Mouse (Mus musculus): ENCODE measurements at regions not wholly inside any gene's neighbourhood (a gene's known extent, or its start where the extent isn't known, plus 50 kb on each side); places are given as distances from the start of the nearest gene placed in this dataset.

DNA sequence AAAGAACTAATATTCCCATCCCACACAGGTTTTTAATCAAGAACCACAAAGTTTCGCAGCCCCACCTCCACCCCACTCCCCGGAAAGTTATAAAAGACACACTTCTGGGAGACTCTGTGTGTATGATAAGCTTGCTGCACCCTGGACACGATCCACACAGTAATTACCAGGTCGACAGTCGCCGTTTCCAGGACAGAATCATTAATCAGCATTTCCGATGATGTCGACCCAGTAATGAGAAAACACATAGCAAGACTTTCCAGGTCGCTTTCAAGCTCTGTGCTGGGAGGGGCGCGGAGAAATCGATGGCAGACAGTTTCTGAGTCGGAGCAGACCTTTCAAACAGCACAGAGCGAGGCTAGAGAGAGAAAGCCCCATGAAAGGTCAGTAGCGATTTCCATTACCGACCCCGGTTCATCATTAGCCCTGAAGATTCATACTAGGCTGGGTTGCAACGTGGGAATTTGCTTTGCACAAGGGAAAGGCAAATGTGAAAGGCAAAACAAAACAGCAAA lies 68.6 kb upstream of the Tmpo start:
- TF ChIP-seq IRF4 (IDR thresholded peaks at IDR 0.05; ENCODE audit: low read depth, low read length) (no peak), POLR2A (IDR thresholded peaks at IDR 0.05; ENCODE audit: low read depth, low read length) (no peak), CTCF (conservative IDR thresholded peaks at IDR 0.05 in 1 of 2, IDR thresholded peaks at IDR 0.05 in 1 of 2; ENCODE audit: low read depth in 2 of 2, low read length in 2 of 2) (no peak), BHLHE40 (IDR thresholded peaks at IDR 0.05; ENCODE audit: low read depth, low read length) (no peak), GABPA (IDR thresholded peaks at IDR 0.05; ENCODE audit: insufficient replicate concordance, low read depth, low read length) (no peak), TCF12 (IDR thresholded peaks at IDR 0.05; ENCODE audit: low read depth, low read length) (no peak), E2F4 (IDR thresholded peaks at IDR 0.05; ENCODE audit: insufficient replicate concordance, low read depth, low read length) (no peak), SMC3 (IDR thresholded peaks at IDR 0.05; ENCODE audit: low read depth, low read length) (no peak), MEF2A (IDR thresholded peaks at IDR 0.05; ENCODE audit: borderline replicate concordance, low read depth, low read length) (no peak), CHD2 (IDR thresholded peaks at IDR 0.05; ENCODE audit: low read length) (no peak), EP300 (IDR thresholded peaks at IDR 0.05; ENCODE audit: low read length) (no peak)
